Mouse (Mus musculus) spleen, adult 2 months (tissue): ENCODE data around the gene Trim2. TPM values are rescaled to one million over a fixed set of nuclear protein-coding genes. Genes with fewer than 3 reads are reported as not detected.

ENCODE experiments used
- DNase-seq, 2 experiments: peaks; one replicate each; pipeline versions ENCODE4 v3.0.0 to v3.0.0-alpha.2; 2012 to 2021; ENCODE audit warnings: low spot score in 2 of 2, low read depth in 1 of 2
- H3K27ac ChIP-seq: fragments of 200-500 bp; 2 replicates; pipeline ENCODE4 v1.5.1; 2012; ENCODE audit warnings: low read length, inconsistent platforms; ENCODE audit not compliant: insufficient read depth
- H3K27me3 ChIP-seq: fragments of 200-500 bp; 2 replicates; pipeline ENCODE4 v1.6.1; 2012; ENCODE audit warnings: mild to moderate bottlenecking, moderate library complexity, low read length, inconsistent platforms; ENCODE audit not compliant: control insufficient read depth, insufficient read depth
- H3K36me3 ChIP-seq: fragments of 200-500 bp; 2 replicates; pipeline ENCODE4 v1.6.1; 2012; ENCODE audit warnings: mild to moderate bottlenecking, low read length, inconsistent platforms; ENCODE audit not compliant: control insufficient read depth, insufficient read depth
- H3K4me1 ChIP-seq: fragments of 200-500 bp; 2 replicates; pipeline ENCODE4 v1.6.1; 2011; ENCODE audit warnings: inconsistent platforms; ENCODE audit not compliant: control insufficient read depth, insufficient read depth, insufficient read length
- H3K4me3 ChIP-seq: fragments of 200-500 bp; 2 replicates; pipeline ENCODE4 v1.5.1; 2011; ENCODE audit warnings: mild to moderate bottlenecking, inconsistent platforms; ENCODE audit not compliant: insufficient read depth, insufficient read length; ENCODE audit errors: extremely low read depth
- CTCF ChIP-seq: fragments of 200-500 bp; IDR thresholded peaks from 2 replicates; pipeline ENCODE4 v1.5.1; 2011; ENCODE audit warnings: mild to moderate bottlenecking, inconsistent platforms; ENCODE audit not compliant: insufficient read depth, insufficient read length, insufficient replicate concordance; ENCODE audit errors: extremely low read depth
- POLR2A ChIP-seq: fragments of 200-500 bp; IDR thresholded peaks from 2 replicates; pipeline ENCODE4 v1.6.1; 2011; ENCODE audit warnings: low read depth, low read length, inconsistent platforms
- WGBS: fragments of 180-500 bp; shearing (Covaris S2); methylation state at CpG from one replicate; pipeline ENCODE4 v1.1.7; 2018; 5-methylcytosine and 5-hydroxymethylcytosine counted together
- polyA plus RNA-seq: library from polyadenylated mRNA; depleted of rRNA; stranded (reverse); fragments of >200 nt; gene quantifications from 2 replicates; pipeline ENCODE4 v1.2.3, GENCODE M21; 2012

The Trim2 gene
- polyA plus RNA-seq, 1 experiment = 5.7 TPM

- 90% methylated on average over 12 of the region's 12 CpGs for WGBS
- Histone ChIP-seq H3K27me3 (peaks cover 2% of the 10 kb centered on the region; the same call in 1 of the 2 replicates), H3K27ac (no peak overlapping the region), H3K4me1 (peaks cover 3% of the 10 kb centered on the region), H3K4me3 (no peak overlapping the region), H3K36me3 (no peaks in the 10 kb centered on the region)
- TF ChIP-seq CTCF (no peak), POLR2A (no peak)
- DNase-seq = no peak
Measured at GRCm38 (mm10) chr3:84217118-84217960, 89.3 kb downstream of the Trim2 start.

DNA sequence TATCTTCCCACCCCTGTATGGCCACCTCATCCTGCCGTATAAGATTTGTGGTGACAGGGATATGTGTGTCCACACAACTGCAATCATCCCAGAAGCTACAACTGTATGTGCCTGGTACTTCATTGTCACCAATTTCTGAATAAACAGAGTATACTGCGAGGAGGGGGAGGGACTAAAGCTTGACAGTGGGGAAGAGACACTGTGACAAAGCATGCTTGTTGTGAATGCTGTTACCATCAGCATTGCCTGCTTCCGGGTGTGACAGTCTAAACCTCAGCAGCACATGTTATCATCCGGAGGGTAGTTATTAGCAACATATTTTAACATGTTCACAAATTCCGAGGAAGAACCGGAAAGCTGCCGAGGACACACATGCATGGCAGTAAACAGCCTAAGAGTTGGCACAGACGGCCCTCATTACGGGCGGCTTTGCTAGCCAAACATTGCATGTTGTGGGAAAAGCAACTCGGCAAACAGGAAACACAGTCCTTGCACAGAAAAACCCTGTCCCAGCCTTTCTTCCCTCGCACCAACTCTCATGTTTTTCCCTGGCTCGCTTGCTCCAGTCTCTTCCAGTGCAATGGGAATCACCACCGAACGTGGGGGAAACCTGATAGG is 90.8 kb downstream of the Trim2 start:
- no peak for DNase-seq
- no peak overlapping the region for H3K27ac ChIP-seq
- no peak overlapping the region for H3K4me3 ChIP-seq
- no peaks in the 10 kb centered on the region for H3K36me3 ChIP-seq
- WGBS = 85% methylated on average over 15 of the region's 15 CpGs
- TF ChIP-seq POLR2A (no peak), CTCF (no peak)
- H3K4me1 ChIP-seq = peaks cover 3% of the 10 kb centered on the region
- H3K27me3 ChIP-seq = peaks cover under 1% of the 10 kb centered on the region; the same call in 1 of the 2 replicates

- Histone ChIP-seq H3K4me3 (no peak overlapping the region), H3K36me3 (no peaks in the 10 kb centered on the region), H3K27ac (no peak overlapping the region), H3K27me3 (no peaks in the 10 kb centered on the region), H3K4me1 (peaks cover 3% of the 10 kb centered on the region)
- DNase-seq = no peak
- no peak for TF ChIP-seq POLR2A
- TF ChIP-seq CTCF = no peak
- WGBS = 83% methylated on average over 9 of the region's 9 CpGs
Measured at GRCm38 (mm10) chr3:84215253-84215652, 91.4 kb downstream of the Trim2 start.

DNA sequence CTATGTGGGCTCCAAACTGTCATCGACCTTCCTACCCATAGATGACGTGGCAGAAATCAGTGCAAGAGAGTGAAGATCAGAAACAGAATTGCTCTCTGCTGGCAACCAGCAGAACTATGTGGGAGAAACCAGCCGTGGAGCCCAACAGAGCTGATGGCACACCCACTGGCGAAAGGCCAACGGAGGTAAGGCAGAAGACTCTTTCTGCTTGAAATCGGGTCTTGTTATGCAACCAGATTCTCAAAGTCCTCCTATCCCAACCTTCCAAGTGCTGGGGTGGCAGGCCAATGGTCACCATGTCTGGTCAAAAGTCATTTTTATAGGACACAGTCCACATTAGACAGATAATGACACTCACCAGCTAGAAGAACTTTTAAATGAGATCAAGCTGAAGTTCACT is 92.2 kb downstream of the Trim2 start:
- WGBS = 83% methylated on average over 6 of the region's 6 CpGs
- no peak overlapping the region for H3K4me3 ChIP-seq
- no peak for DNase-seq
- no peaks in the 10 kb centered on the region; the same call in 1 of the 2 replicates for H3K4me1 ChIP-seq
- no peak for TF ChIP-seq POLR2A
- TF ChIP-seq CTCF = no peak
- no peaks in the 10 kb centered on the region for H3K36me3 ChIP-seq
- H3K27me3 ChIP-seq = no peaks in the 10 kb centered on the region
- no peak overlapping the region for H3K27ac ChIP-seq

- Histone ChIP-seq H3K4me3 (no peak overlapping the region), H3K27ac (no peak overlapping the region), H3K36me3 (no peaks in the 10 kb centered on the region), H3K4me1 (no peaks in the 10 kb centered on the region), H3K27me3 (no peaks in the 10 kb centered on the region)
- no peak for DNase-seq
- TF ChIP-seq CTCF = no peak
- no peak for TF ChIP-seq POLR2A
- 90% methylated on average over 7 of the region's 7 CpGs for WGBS
Measured at GRCm38 (mm10) chr3:84211340-84211875, 95.3 kb downstream of the Trim2 start.

DNA sequence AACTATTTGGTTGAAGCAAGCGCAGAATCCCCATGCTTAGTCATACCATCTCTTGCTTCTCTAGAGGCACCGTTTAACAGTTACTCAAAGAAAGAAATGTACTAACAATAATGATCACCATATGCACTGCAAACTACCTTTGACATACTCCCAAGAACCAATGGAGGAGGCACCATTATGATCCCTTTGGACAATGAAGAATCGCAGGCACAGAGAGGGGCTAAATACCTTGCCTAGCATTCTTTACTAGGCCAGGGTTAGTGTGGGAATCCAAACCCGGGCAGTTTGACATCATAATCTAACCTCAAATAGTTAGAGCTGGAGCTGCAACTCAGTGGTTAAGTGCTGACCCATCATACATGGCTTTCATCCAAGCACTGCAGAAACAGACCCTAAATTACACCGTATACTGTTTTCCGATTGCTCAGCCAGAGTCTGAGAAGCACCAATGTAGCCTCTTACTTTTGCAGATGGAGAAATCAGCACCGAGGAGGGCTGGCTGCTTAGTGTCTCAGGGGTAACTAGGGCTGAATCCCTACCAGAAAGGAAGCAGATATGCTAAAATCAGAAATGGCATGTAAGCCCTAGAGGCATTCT is 97.7 kb downstream of the Trim2 start:
- DNase-seq = no peak
- Histone ChIP-seq H3K27me3 (no peaks in the 10 kb centered on the region), H3K4me1 (no peaks in the 10 kb centered on the region), H3K27ac (no peak overlapping the region), H3K36me3 (no peaks in the 10 kb centered on the region), H3K4me3 (no peak overlapping the region)
- 67% methylated on average over 7 of the region's 7 CpGs for WGBS
- TF ChIP-seq POLR2A (no peak), CTCF (no peak)
